21 mouse cellular contexts compared by ENCODE assay signal in the genomic region with DNA sequence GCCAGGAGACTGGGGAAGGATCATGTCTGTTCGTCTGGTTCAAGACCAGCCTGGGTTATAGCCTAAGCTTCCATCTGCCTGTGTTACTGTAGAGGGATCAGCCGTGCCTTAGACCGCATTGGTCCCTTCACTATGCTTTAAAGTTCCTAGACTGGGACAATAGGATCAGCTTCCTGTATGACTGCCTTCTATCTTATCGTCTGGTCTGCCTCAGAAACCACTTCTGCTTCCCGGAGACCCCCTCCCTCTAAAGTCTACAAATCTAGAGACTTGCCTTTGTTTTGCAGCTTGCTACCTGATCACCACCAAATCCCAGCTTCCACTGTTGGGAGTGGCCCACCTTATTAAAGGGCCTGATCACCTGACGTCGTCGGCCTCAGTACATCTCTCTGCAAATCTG. TPM values are rescaled to one million over a fixed set of nuclear protein-coding genes. Genes with fewer than 3 reads are reported as not detected.
A peak's percentile ranks its signal among the peaks of the same experiment; 100 is the strongest.
DNase-seq lines count a peak whose midpoint lies in the region; ATAC-seq and TF ChIP-seq lines count a peak whose summit lies in the region.
"Had no signal": no experiment of that assay in that cellular context is flagged by ENCODE, and none has a peak within 500 bp of the region (broad histone marks: within the 10 kb centered on the region; RNA-seq: fewer than 3 reads in every experiment).

No protein-coding gene starts in this region.

- no peak overlapping the region for H3K27ac ChIP-seq in midbrain, embryonic 11.5 days (ENCODE audit: low read depth, low read length)
- no peak overlapping the region for H3K27ac ChIP-seq in midbrain, embryonic 10.5 days (replicated peaks)
- H3K27ac ChIP-seq in layer of hippocampus, adult 2 months: no peak overlapping the region; the same call in 1 of the 2 replicates
- H3K27ac ChIP-seq: embryonic facial prominence, embryonic 10.5 days; embryonic facial prominence, embryonic 12.5 days; forebrain, embryonic 13.5 days had no signal

- 85% methylated on average over 8 of the region's 8 CpGs for WGBS in midbrain, embryonic 11.5 days
- 86% methylated on average over 8 of the region's 8 CpGs for WGBS in midbrain, embryonic 10.5 days

- no peak for TF ChIP-seq CTCF in layer of hippocampus, adult 2 months (conservative IDR thresholded peaks at IDR 0.05)

- no peak overlapping the region for H3K9ac ChIP-seq in midbrain, embryonic 11.5 days (ENCODE audit: low read length)
- H3K9ac ChIP-seq: embryonic facial prominence, embryonic 12.5 days; forebrain, embryonic 13.5 days had no signal

- ATAC-seq in midbrain, embryonic 11.5 days (ENCODE audit: low FRiP score): no peak
- ATAC-seq in granulocyte monocyte progenitor cell, adult 5-6 weeks (replicated peaks; ENCODE audit: poor library complexity, severe bottlenecking): peak; percentile 52
- ATAC-seq: CD4-positive, CD25-positive, alpha-beta regulatory T cell, adult 4 months; forebrain, embryonic 13.5 days; forebrain, embryonic 16.5 days had no signal

- H3K9me3 ChIP-seq in midbrain, embryonic 11.5 days (ENCODE audit: control insufficient read depth, low read length): no peaks in the 10 kb centered on the region
- no peaks in the 10 kb centered on the region for H3K9me3 ChIP-seq in midbrain, embryonic 10.5 days (replicated peaks)
- H3K9me3 ChIP-seq: embryonic facial prominence, embryonic 10.5 days; embryonic facial prominence, embryonic 12.5 days; forebrain, embryonic 13.5 days; G1E had no signal

- no peaks in the 10 kb centered on the region for H3K36me3 ChIP-seq in midbrain, embryonic 11.5 days (ENCODE audit: control insufficient read depth, insufficient read depth, low read length)
- H3K36me3 ChIP-seq in midbrain, embryonic 10.5 days: no peaks in the 10 kb centered on the region
- H3K36me3 ChIP-seq: embryonic facial prominence, embryonic 10.5 days; embryonic facial prominence, embryonic 12.5 days; G1E had no signal

- H3K4me2 ChIP-seq in midbrain, embryonic 11.5 days: no peak overlapping the region
- H3K4me2 ChIP-seq: embryonic facial prominence, embryonic 12.5 days; forebrain, embryonic 13.5 days had no signal

- DNase-seq in midbrain, embryonic 11.5 days (ENCODE audit: low spot score, missing footprints): peak; percentile 53
- no peak for DNase-seq in midbrain, embryonic 10.5 days (ENCODE audit: low spot score)
- DNase-seq in lung, adult 18-20 months: no peak
- no peak for DNase-seq in layer of hippocampus, adult 2 months (ENCODE audit: low spot score in 2 of 2)
- DNase-seq: adrenal gland, adult 2 months; adrenal gland, postnatal 10 days; adrenal gland, postnatal 25 days; B cell, adult 2 months; cerebellum, adult 11 months; cerebellum, adult 18-20 months; cerebellum, adult 8-10 months; cerebellum, adult 9-11 months; cerebellum, postnatal 14 days; cerebellum, postnatal 36 days had no signal

- no peak overlapping the region for H3K4me3 ChIP-seq in midbrain, embryonic 11.5 days (ENCODE audit: low read depth, low read length)
- no peak overlapping the region for H3K4me3 ChIP-seq in midbrain, embryonic 10.5 days
- H3K4me3 ChIP-seq in layer of hippocampus, adult 2 months: no peak overlapping the region
- H3K4me3 ChIP-seq: embryonic facial prominence, embryonic 10.5 days; embryonic facial prominence, embryonic 12.5 days; forebrain, embryonic 13.5 days had no signal

- H3K27me3 ChIP-seq in midbrain, embryonic 11.5 days (ENCODE audit: control insufficient read depth, insufficient read depth, low read length): no peaks in the 10 kb centered on the region
- H3K27me3 ChIP-seq in midbrain, embryonic 10.5 days (ENCODE audit: low read depth, poor library complexity, severe bottlenecking): no peaks in the 10 kb centered on the region
- H3K27me3 ChIP-seq: embryonic facial prominence, embryonic 12.5 days; forebrain, embryonic 13.5 days had no signal

- peaks cover 2% of the 10 kb centered on the region; the same call in 1 of the 2 replicates for H3K4me1 ChIP-seq in midbrain, embryonic 11.5 days (ENCODE audit: control insufficient read depth, insufficient read depth, low read length)
- peaks cover 8% of the 10 kb centered on the region for H3K4me1 ChIP-seq in midbrain, embryonic 10.5 days
- H3K4me1 ChIP-seq: embryonic facial prominence, embryonic 12.5 days; forebrain, embryonic 13.5 days had no signal

RNA-seq across cellular contexts. Expression of gene Ypel2, which starts 7.7 kb away (rescaled TPM):
- polyA plus RNA-seq in midbrain, embryonic 11.5 days (2014; fragmentation: Nextera tagmentation; extraction: Ambion mirVana): 5.4 and 6.1 TPM in 2 replicates
- 3.0 and 4.4 TPM in 2 replicates for polyA plus RNA-seq in midbrain, embryonic 10.5 days (2016; fragmentation: Nextera tagmentation; extraction: Ambion mirVana)
- total RNA-seq in granulocyte monocyte progenitor cell, adult 5-6 weeks (2014; fragmentation: Nextera tagmentation): 11.6 and 18.4 TPM in 2 replicates
- 6.7 and 6.9 TPM in 2 replicates for total RNA-seq in granulocyte monocyte progenitor cell, adult 5-6 weeks (2017)
- 10 to 100 TPM; 23.3 to 23.6 TPM for total RNA-seq in layer of hippocampus, adult 2 months (2021)
